Mouse (Mus musculus) CD4-positive, CD25-positive, alpha-beta regulatory T cell, adult 4 months (primary cell): ENCODE results near the gene Poc5. TPM values are rescaled to one million over a fixed set of nuclear protein-coding genes. Genes with fewer than 3 reads are reported as not detected.

Experiments
- ATAC-seq: one replicate; pipeline ENCODE4 v1.8.0; 2017
- polyA plus RNA-seq, 2 experiments: library from polyadenylated mRNA; unstranded; fragments of 100-300 nt; shearing (Covaris generic); gene quantifications; one replicate each; pipeline ENCODE4 v1.2.1; 2017

The Poc5 gene
- polyA plus RNA-seq, 2 experiments from 2014 or later, result 11.3 to 12.0 TPM

DNA sequence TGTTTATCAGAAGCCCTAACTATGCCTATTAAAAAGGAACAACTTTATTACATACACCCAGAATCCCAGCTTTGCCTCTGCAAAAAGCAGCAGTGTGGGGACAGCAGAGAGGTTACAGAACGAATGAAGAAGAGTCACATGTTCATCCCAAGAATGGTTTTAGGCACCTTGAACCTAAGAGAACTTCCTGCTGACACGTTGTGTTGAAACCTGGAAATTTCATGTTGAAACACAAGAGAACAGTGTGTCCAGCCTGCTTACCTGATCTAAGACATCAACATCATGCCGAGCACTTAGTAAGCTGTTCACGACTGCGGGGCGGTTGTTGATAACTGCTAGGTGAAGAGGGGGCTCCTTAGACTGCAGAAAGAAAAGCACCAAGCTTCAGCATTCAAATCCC, 44.9 kb downstream of the Poc5 start:
- ATAC-seq, result no peak

DNA sequence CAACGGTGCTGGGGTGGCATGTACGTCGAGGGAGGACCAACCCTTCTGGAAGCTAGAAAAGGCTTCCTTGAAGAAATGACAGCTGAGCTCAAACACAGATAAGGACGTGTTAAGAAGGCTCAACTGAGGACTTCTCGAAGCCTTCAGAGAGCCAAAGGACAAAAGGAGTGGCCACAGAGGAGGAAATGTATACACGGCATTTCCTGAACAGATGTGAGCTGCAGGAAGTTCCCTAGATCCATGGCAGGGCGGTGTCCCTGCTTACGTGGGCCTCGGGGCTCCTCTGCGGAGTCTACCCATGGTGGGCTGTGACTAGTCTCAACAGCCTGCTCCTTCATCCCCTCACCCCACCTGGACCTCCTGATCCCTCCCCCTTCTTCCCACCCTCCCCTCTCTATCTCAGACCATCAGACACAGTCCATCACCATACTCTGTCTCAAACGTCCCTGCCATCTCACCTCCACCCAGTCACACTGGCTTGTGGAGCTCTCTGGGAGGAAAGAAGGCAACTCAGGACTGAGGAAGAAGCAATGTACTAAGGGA, 45.6 kb downstream of the Poc5 start:
- ATAC-seq, result no peak

DNA sequence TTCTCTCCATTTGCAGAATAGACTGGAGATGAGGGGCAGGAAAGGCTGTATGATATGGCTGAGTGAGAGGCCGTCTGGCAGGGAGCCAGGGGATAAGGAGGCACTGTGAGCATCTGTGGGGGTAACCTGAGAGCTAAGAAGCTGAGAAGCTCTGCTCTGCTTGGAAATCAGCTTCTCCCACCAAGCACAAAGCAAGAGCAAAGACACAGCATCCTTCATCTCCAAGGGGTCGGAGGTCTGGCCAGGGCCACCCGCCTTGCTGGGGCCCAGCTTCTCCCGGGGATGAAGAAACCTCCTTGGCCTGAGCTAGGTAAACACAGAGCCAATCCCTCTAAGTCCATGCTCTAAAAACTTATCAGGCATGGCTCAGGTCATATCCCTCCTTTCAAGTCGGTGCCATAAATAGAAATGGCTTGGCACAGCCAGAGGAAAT, 46.8 kb downstream of the Poc5 start:
- ATAC-seq, result no peak

DNA sequence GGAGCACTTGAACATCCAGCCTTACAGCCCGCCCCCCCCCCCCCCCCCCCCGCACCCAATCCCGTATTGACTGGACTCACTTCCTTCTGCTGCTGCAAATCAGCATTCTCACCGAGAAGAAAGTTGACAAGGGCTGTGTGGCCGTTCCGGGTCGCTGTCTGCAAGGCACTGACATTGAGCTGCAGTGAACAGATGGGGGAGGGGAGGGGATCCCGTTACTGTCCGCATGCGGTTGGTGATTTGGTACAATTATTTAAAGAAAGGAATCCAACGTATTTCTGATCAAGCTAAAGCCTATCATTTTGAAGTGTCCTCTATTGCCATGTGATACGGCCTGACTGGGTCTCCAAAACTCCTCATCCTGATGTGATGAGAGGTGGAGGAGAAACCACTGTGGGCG, 47.7 kb downstream of the Poc5 start:
- no peak for ATAC-seq

DNA sequence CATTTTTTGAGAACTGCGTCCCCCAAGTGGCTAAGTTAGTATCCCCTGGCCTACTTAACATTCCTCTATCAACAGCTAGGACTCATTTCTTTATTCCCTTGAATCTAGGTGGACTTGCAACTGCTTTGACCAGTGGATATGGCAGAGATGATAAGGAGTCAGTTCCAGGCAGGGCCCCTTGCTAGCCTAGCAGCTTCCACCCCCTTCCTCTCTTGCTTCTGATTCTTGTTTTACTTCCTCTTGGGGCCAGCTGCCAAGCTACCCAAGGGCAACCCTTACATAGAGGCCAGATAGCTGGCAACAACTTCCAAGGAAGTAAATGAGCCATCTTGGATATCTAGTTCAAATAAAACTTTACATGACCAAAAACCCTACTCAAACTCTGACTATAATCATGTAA, 48.8 kb downstream of the Poc5 start:
- no peak for ATAC-seq

DNA sequence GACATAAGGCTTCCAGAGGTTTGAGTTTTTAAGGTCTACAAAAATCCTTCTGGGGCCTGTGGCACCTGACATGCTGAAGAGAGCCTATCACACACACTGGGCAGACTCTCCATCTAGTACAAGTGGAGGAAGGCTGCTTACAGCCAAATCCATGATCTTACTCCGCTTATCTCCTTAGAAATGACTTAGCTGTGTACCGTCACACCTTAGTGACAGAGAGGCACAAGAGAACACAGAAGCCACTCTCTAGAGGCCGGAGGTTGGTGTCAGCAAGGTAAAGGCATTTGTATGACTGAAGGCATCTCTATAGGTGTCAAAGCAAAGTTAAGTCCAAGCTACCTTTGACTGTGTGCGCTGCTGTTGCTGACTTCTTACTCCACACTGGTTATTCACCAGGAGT, 52.3 kb downstream of the Poc5 start:
- ATAC-seq, result no peak

DNA sequence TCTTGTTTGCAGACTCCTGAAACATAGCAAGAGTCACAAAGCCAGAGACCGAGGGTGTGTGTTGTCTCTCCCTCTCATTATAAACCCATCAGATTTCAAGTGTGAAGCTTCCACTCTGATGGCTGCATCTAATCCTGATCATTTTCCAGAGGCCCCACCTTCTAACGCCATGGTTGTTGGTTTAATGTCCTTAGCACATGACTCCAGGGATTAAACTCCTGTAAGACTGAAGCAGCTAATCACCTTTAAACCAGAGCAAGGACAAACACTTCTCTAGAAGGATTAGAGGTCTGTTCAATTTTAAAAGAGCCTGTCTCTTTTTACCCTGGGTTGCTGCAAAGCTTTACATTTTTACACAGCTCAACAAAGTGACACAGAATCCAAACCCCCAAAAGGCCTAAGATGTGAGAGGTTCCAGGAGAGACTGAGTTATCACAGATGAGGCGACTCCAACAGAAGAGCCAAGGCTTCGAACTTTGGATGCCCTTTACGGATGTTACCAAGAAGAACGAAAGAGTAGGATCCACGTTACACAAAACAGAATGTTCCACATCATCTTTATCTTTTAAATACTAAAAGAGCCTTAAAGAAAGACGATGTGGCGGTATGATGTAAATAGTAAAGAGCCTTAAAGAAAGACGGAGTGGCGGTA, 62.2 kb downstream of the Poc5 start:
- no peak for ATAC-seq

DNA sequence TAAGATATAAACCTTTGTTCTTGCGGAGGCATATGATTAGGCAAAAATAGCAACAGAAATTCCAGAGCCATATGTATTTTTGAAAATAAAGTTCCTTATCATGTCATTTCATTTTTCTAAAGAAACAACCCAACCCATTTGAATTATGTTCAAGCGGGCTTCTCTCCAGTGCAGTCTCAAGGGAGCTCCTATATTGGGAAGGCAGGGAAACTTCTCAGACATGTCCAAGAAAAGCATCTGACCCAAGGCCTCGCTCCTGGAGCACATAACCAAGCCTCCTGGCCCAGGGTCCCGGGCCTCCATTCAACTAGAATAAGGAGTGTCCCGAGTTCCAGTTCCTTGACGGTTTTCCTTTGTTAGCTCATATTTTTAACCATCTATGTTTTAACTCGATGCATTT, 62.8 kb downstream of the Poc5 start:
- no peak for ATAC-seq

DNA sequence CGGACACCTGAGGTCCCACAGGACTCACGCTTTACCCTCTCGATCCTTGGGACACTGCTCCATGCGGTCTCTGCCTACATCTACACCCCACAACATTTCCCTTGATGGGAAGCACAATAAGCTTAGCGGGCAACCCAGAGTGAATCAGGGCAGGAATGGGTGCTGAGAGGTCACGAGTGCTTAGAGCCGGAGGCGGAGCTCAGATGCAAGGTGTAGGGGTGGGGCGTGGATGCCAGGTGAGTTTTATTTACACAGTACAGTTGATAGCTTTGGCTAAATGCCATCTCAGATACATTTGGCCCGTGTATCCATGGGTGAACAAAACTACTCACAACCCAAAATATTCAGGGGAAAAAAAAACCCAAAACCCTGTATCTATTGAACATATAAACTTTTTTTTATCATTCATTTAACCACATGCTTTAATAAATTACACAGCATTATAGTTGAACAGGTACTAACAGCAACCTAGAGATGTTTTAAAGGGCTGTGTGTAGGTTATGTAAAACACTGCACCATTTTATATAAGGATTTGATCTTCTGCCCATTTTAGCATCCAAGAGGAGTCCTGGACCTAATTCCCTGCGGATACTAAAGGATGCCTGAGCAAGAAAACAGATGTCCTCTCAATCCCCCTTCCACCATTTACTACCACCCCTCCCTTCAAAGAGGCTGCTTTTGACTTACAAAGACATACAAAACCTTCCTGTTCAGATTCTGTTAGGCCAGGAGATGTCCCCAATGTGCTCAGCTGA, 63.5 kb downstream of the Poc5 start:
- ATAC-seq, result no peak

DNA sequence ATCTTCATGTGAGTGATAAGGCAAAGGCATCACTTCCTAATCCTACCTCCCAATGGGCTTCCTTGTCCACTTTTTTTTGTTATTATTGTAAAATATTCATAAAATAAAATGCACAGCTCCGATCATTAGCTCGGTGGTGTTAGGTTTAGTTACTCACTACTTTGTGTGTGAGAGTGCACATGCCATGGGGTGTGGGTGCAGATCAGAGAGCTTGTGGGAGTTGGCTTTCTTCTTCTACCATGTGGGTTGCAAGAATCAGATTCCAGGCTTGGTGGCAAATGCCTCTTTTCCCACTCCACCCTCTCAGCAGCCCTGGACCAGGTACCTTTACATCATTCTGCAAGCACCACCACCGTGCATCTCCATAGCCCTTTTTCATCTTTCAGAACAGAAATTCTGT, 64.5 kb downstream of the Poc5 start:
- ATAC-seq, result no peak

DNA sequence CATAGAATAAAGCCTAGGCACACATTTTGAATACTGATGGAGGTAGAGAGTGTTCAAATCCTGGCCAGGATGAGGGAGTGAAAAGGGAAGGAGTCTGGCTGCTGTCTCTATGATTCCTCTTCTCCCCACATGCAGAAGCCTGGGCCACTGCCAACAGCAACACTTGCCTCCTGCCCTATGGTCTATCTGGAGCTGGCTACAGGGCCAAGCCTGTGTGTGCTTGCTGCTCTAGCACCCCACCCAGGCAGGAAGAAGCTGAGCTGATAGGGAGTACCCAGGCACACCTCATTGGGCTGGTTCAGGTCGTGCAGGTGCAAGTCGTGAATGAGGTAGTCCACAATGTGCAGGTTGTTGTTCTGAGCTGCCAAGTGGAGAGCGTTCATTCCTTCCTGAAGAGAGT, 66.2 kb downstream of the Poc5 start:
- ATAC-seq, result no peak

DNA sequence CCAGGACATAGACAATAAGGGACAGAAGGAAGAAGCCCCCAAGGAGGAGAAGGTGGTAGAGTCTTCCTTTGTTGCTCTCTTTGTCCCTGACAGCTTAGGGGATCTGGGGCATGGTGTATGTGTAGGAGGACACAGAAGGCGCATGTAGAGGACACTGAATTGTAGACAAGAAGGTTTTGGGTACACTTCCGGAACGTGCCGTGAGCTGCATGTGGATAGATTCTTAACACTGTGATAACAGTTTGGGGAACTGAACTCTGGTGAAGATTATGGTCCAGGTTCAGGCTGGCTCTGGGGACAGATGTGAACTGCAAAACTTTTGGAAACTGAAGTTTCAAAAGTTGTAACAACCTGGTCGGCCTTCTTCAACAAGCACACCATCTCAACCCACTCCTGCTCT, 69.5 kb downstream of the Poc5 start:
- ATAC-seq, result no peak

DNA sequence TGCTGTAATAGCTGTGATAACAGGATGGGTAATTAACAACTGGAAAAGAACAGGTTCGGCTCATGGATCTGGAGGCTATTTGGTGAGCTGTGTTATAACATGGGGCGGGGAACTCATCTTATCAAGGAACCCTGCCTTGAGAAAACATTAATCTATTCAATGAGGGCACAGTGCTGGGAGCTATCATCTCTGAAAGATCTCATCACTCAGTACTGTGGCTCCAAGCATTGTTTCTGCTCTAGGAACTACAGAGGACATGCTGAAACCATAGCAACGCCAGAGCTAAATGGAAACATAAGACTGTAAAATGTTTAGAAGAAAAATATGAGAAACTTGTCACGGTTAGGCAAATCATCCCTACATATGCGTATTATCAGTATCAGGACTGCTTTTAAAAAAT, 69.9 kb downstream of the Poc5 start:
- ATAC-seq, result no peak

DNA sequence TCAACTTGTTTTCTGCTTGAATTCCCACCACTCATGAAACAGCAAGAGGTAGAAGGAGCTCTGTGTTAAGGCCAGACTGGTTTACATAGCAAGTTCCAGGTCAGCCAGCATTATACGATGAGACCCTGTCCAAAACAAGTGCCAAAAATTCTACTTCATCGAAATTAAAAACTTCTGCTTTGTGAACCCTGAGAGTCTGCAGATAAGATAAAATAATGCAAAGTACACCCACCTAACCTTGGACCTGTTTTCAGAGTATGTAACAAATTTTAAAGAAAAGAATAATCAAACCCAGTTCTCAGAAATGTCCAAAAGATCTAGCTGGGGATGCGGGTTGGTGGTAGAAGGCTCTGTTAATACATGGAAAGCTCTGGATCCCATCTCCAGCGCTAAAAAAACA, 70.5 kb downstream of the Poc5 start:
- no peak for ATAC-seq

DNA sequence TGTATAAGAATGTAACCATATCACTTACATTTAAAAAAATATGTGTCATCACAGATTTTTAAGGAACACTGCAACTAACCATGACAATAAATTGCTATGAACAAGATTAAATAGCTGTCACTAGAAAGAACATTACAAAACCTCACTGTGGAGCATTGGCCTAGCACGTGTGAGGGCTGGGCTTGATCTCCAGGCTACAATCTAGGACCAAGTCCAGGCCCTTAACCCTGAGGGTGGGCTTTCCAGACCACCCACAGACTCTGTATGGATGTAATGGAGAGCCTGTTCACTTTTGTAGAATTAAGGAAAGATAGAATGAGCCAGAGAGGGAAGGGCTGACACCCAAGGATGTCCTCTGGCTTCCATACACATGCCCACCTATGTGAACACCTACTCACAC, 74.5 kb downstream of the Poc5 start:
- no peak for ATAC-seq

DNA sequence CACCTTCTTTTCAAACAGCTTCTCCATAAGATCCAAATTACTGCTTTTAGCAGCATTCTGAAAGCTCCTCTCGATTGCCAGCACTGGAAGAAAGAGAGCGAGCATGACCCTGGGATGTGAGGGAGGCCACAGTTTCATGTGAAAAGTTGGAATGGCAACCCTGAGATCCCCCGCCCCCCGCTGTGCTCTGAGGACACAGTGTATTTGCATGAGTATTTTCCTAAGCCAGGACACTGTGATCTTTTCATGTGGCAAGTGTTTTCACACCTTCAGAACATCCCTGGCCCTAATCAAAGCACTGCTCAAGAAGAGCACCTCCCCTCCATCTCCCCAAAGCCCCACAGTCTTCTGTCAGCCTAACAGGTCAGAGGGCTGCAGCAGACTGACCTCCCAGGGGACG, 77.2 kb downstream of the Poc5 start:
- ATAC-seq, result no peak

Other genes with a start within 250 kb of the Poc5 start
- gene Ankdd1b, start 82.9 kb downstream of the Poc5 start, polyA plus RNA-seq, result not detected
- not detected for gene Gm17622, start 102.4 kb downstream of the Poc5 start, polyA plus RNA-seq
- gene Polk, start 154.3 kb downstream of the Poc5 start, polyA plus RNA-seq, result 10 to 100 TPM; 22.2 to 24.7 TPM
- gene Col4a3bp, start 154.3 kb downstream of the Poc5 start, polyA plus RNA-seq, result 10 to 100 TPM in 1 of 2 experiments, 1 to 10 TPM in 1; 6.3 to 10.1 TPM